Mouse (Mus musculus): ENCODE measurements around the gene Ntng2. TPM values are rescaled to one million over a fixed set of nuclear protein-coding genes. Genes with fewer than 3 reads are reported as not detected.
A peak's percentile ranks its signal among the peaks of the same experiment; 100 is the strongest.

Ntng2 gene
- 10 to 100 TPM; 25.0 to 27.0 TPM for total RNA-seq (2021)
- long read RNA-seq, experiment 1, partial matches to known transcripts = 0 of 1 reads
- long read RNA-seq, experiment 1, other reads (novel, unspliced or antisense) = 1 of 1 reads
- long read RNA-seq, experiment 2, partial matches to known transcripts = 0 of 1 reads
- long read RNA-seq, experiment 2, other reads (novel, unspliced or antisense) = 1 of 1 reads

GRCm38 (mm10) chr2:29252599-29253204, at the start of gene Ntng2:
Gene Ntng2, minus strand, starts transcription at chr2:29253005.
- no peak for TF ChIP-seq CTCF (IDR thresholded peaks at IDR 0.05)
- Histone ChIP-seq H3K27ac (peak within 1 kb of the TSS; percentile 82), H3K4me3 (peak within 1 kb of the TSS; percentile 96)
- intact Hi-C loops (cut with DNase I) = no loop called here
- peak; percentile 73 for DNase-seq

GRCm38 (mm10) chr2:29295557-29295956, 42.8 kb upstream of the Ntng2 start:
- intact Hi-C loops (cut with DNase I) = no loop called here
- H3K4me3 ChIP-seq = no peak overlapping the region
- H3K27ac ChIP-seq = peak overlapping the region; percentile 12; the same call in 1 of the 2 replicates
- no peak for DNase-seq
- TF ChIP-seq CTCF (IDR thresholded peaks at IDR 0.05) = no peak

- Histone ChIP-seq H3K4me3 (no peak overlapping the region), H3K27ac (no peak overlapping the region)
- no peak for TF ChIP-seq CTCF (IDR thresholded peaks at IDR 0.05)
- DNase-seq = no peak
- intact Hi-C loops (cut with DNase I) = no loop called here
Measured at GRCm38 (mm10) chr2:29287651-29288050, 34.8 kb upstream of the Ntng2 start.

- DNase-seq = no peak
- Histone ChIP-seq H3K27ac (no peak overlapping the region), H3K4me3 (no peak overlapping the region)
- no peak for TF ChIP-seq CTCF (IDR thresholded peaks at IDR 0.05)
- intact Hi-C loops (cut with DNase I) = no loop called here
Measured at GRCm38 (mm10) chr2:29277703-29278121, 24.9 kb upstream of the Ntng2 start.

GRCm38 (mm10) chr2:29271803-29272518, 19.2 kb upstream of the Ntng2 start:
- no peak overlapping the region for H3K4me3 ChIP-seq
- intact Hi-C loops (cut with DNase I) = loop anchor here (5.0 kb wide), 1 partner anchor 70 kb away; no protein-coding TSS in a partner anchor
- TF ChIP-seq CTCF (IDR thresholded peaks at IDR 0.05) = no peak
- no peak overlapping the region for H3K27ac ChIP-seq
- no peak for DNase-seq

GRCm38 (mm10) chr2:29271098-29271497, 18.3 kb upstream of the Ntng2 start:
- H3K27ac ChIP-seq = no peak overlapping the region
- no peak for TF ChIP-seq CTCF (IDR thresholded peaks at IDR 0.05)
- no peak overlapping the region for H3K4me3 ChIP-seq
- DNase-seq = no peak
- intact Hi-C loops (cut with DNase I) = loop anchor here (5.0 kb wide), 1 partner anchor 71 kb away; no protein-coding TSS in a partner anchor

- intact Hi-C loops (cut with DNase I) = no loop called here
- TF ChIP-seq CTCF (IDR thresholded peaks at IDR 0.05) = peak; percentile 39
- peak; percentile 67 for DNase-seq
- Histone ChIP-seq H3K27ac (peak overlapping the region; percentile 20; the same call in 1 of the 2 replicates), H3K4me3 (no peak overlapping the region)
Measured at GRCm38 (mm10) chr2:29266810-29267209, 14.0 kb upstream of the Ntng2 start.

GRCm38 (mm10) chr2:29262436-29262915, 9.7 kb upstream of the Ntng2 start:
- Histone ChIP-seq H3K4me3 (no peak overlapping the region), H3K27ac (peak overlapping the region; percentile 73; the same call in 1 of the 2 replicates)
- DNase-seq = peak; percentile 43
- TF ChIP-seq CTCF (IDR thresholded peaks at IDR 0.05) = peak; percentile 49
- intact Hi-C loops (cut with DNase I) = loop anchor here (5.0 kb wide), 2 partner anchors 155 to 290 kb away; no protein-coding TSS in a partner anchor

- DNase-seq = peak; percentile 84
- intact Hi-C loops (cut with DNase I) = loop anchor here (5.0 kb wide), 2 partner anchors 156 to 291 kb away; no protein-coding TSS in a partner anchor
- Histone ChIP-seq H3K4me3 (no peak overlapping the region), H3K27ac (peak overlapping the region; percentile 73)
- no peak for TF ChIP-seq CTCF (IDR thresholded peaks at IDR 0.05)
Measured at GRCm38 (mm10) chr2:29261126-29261525, 8.3 kb upstream of the Ntng2 start.

- intact Hi-C loops (cut with DNase I) = no loop called here
- peak; percentile 59 for DNase-seq
- H3K27ac ChIP-seq = peak overlapping the region; percentile 82
- peak; percentile 15; the same call in 1 of the 2 replicates for TF ChIP-seq CTCF (IDR thresholded peaks at IDR 0.05)
- H3K4me3 ChIP-seq = peak overlapping the region; percentile 96
Measured at GRCm38 (mm10) chr2:29253205-29253865, 530 bp upstream of the Ntng2 start.

- peak; percentile 49 for TF ChIP-seq CTCF (IDR thresholded peaks at IDR 0.05)
- peak; percentile 77 for DNase-seq
- Histone ChIP-seq H3K4me3 (peak overlapping the region; percentile 96), H3K27ac (peak overlapping the region; percentile 82)
- intact Hi-C loops (cut with DNase I) = no loop called here
Measured at GRCm38 (mm10) chr2:29252059-29252598, 676 bp downstream of the Ntng2 start.

Measured in gastrocnemius, adult 2 months (tissue).